Mouse (Mus musculus) brain, adult 2 months (tissue): ENCODE results near the gene Tnks2.
"Not testable (repeated sequence)": the region's sequence is repeated elsewhere in the genome, so short reads cannot be mapped to it uniquely, and the experiment has no call there.

Experiments
- DNase-seq: peaks from one replicate; pipeline ENCODE4 v3.0.0; 2011; ENCODE audit warnings: low read depth, low spot score

The Tnks2 gene

GRCm38 (mm10) chr19:36833788-36834531 is at the start of gene Tnks2:
Gene Tnks2 (plus strand): TSS chr19:36834232.
- peak; percentile 97 for DNase-seq

GRCm38 (mm10) chr19:36789873-36790733 is 43.9 kb upstream of the Tnks2 start:
- DNase-seq = peak; percentile 45

- no peak for DNase-seq
Observed at GRCm38 (mm10) chr19:36792589-36792988, 41.4 kb upstream of the Tnks2 start.

GRCm38 (mm10) chr19:36793450-36793849 is 40.6 kb upstream of the Tnks2 start:
- no peak for DNase-seq

GRCm38 (mm10) chr19:36794008-36794407 is 40.0 kb upstream of the Tnks2 start:
- DNase-seq = no peak

GRCm38 (mm10) chr19:36795277-36795676 is 38.8 kb upstream of the Tnks2 start:
- DNase-seq = no peak

GRCm38 (mm10) chr19:36796931-36797330 is 37.1 kb upstream of the Tnks2 start:
- no peak for DNase-seq

- no peak for DNase-seq
Observed at GRCm38 (mm10) chr19:36800288-36800687, 33.7 kb upstream of the Tnks2 start.

- DNase-seq = no peak
Observed at GRCm38 (mm10) chr19:36801856-36802641, 32.0 kb upstream of the Tnks2 start.

- DNase-seq = no peak
Observed at GRCm38 (mm10) chr19:36803403-36803802, 30.6 kb upstream of the Tnks2 start.

- DNase-seq = no peak
Observed at GRCm38 (mm10) chr19:36806842-36807241, 27.2 kb upstream of the Tnks2 start.

GRCm38 (mm10) chr19:36808426-36809105 is 25.5 kb upstream of the Tnks2 start:
- no peak for DNase-seq

GRCm38 (mm10) chr19:36809476-36810168 is 24.4 kb upstream of the Tnks2 start:
- DNase-seq = peak; percentile 59

- no peak for DNase-seq
Observed at GRCm38 (mm10) chr19:36812011-36812410, 22.0 kb upstream of the Tnks2 start.

- peak; percentile 86 for DNase-seq
Observed at GRCm38 (mm10) chr19:36815396-36816271, 18.4 kb upstream of the Tnks2 start.

- DNase-seq = peak; percentile 25
Observed at GRCm38 (mm10) chr19:36818141-36818885, 15.7 kb upstream of the Tnks2 start.

GRCm38 (mm10) chr19:36819199-36819598 is 14.8 kb upstream of the Tnks2 start:
- no peak for DNase-seq

GRCm38 (mm10) chr19:36820469-36820868 is 13.6 kb upstream of the Tnks2 start:
- DNase-seq = no peak

- not testable (repeated sequence) for DNase-seq
Observed at GRCm38 (mm10) chr19:36821301-36821700, 12.7 kb upstream of the Tnks2 start.
